ENCODE assay signal across 10 mouse cellular contexts in genomic region chr1:136343727-136344126, GRCm38 (mm10). TPM values are rescaled to one million over a fixed set of nuclear protein-coding genes. Genes with fewer than 3 reads are reported as not detected.
A peak's percentile ranks its signal among the peaks of the same experiment; 100 is the strongest.
DNase-seq lines count a peak whose midpoint lies in the region; ATAC-seq and TF ChIP-seq lines count a peak whose summit lies in the region.
"Had no signal": no experiment of that assay in that cellular context is flagged by ENCODE, and none has a peak within 500 bp of the region (broad histone marks: within the 10 kb centered on the region; RNA-seq: fewer than 3 reads in every experiment).

No protein-coding gene starts in this region.

- H3K9me3 ChIP-seq in liver, embryonic 14.5 days (ENCODE audit: control insufficient read depth, low read length): no peaks in the 10 kb centered on the region

- peak overlapping the region; percentile 99 for H3K4me2 ChIP-seq in liver, embryonic 14.5 days (ENCODE audit: low read depth)

- no peaks in the 10 kb centered on the region for H3K27me3 ChIP-seq in testis, adult 2 months (ENCODE audit: control insufficient read depth, insufficient read depth, low read length)
- no peaks in the 10 kb centered on the region for H3K27me3 ChIP-seq in liver, embryonic 14.5 days (ENCODE audit: control insufficient read depth, insufficient read depth, low read length)

- ATAC-seq in liver, embryonic 14.5 days (ENCODE audit: insufficient read depth): no peak
- no peak for ATAC-seq in frontal cortex, adult (ENCODE audit: low TSS enrichment)

- H3K36me3 ChIP-seq in testis, adult 2 months (ENCODE audit: control insufficient read depth, insufficient read depth, low read length): no peaks in the 10 kb centered on the region
- H3K36me3 ChIP-seq in liver, embryonic 14.5 days (replicated peaks; ENCODE audit: control insufficient read depth, insufficient read depth, low read depth): peaks cover 21% of the 10 kb centered on the region

- no peak for TF ChIP-seq EP300 in liver, embryonic 14.5 days (IDR thresholded peaks at IDR 0.05; ENCODE audit: low read depth)

- H3K27ac ChIP-seq in testis, adult 2 months (ENCODE audit: control insufficient read depth, insufficient read depth, low read depth, low read length): no peak overlapping the region
- peak overlapping the region; percentile 49 for H3K27ac ChIP-seq in liver, embryonic 14.5 days

- peak overlapping the region; percentile 75 for H3K9ac ChIP-seq in liver, embryonic 14.5 days (replicated peaks)

- WGBS in liver, embryonic 14.5 days (ENCODE audit: insufficient replicate concordance): 36% methylated on average over 7 of the region's 7 CpGs

- TF ChIP-seq POLR2A in testis, adult 2 months (IDR thresholded peaks at IDR 0.05; ENCODE audit: control insufficient read depth, low read depth, low read length): no peak

- peak overlapping the region; percentile 71 for H3K4me3 ChIP-seq in testis, adult 2 months (ENCODE audit: control insufficient read depth, low read depth, low read length)
- H3K4me3 ChIP-seq in liver, embryonic 14.5 days (ENCODE audit: insufficient read depth in 1 of 2, low read depth in 2 of 2, low read length in 2 of 2): peak overlapping the region; percentile 85 to 97

- TF ChIP-seq CTCF in testis, adult 2 months (IDR thresholded peaks at IDR 0.05; ENCODE audit: control insufficient read depth, insufficient read depth, insufficient replicate concordance, low read depth, low read length): no peak
- TF ChIP-seq CTCF in liver, embryonic 14.5 days (IDR thresholded peaks at IDR 0.05; ENCODE audit: low read depth): no peak

- peaks cover 2% of the 10 kb centered on the region for H3K4me1 ChIP-seq in testis, adult 2 months (ENCODE audit: control insufficient read depth, insufficient read depth, low read length)
- H3K4me1 ChIP-seq in liver, embryonic 14.5 days (replicated peaks; ENCODE audit: control insufficient read depth in 2 of 2, insufficient read depth in 2 of 2, low read length in 1 of 2): peaks cover 26 to 32% of the 10 kb centered on the region in 2 experiments

- DNase-seq in embryo, embryonic 10 days (ENCODE audit: low spot score): peak; percentile 40
- no peak for DNase-seq in embryo, embryonic 9.5 days (ENCODE audit: extremely low spot score)
- no peak for DNase-seq in testis, postnatal 10 days (ENCODE audit: low spot score)
- no peak for DNase-seq in liver, embryonic 14.5 days (ENCODE audit: low read depth in 3 of 3, low spot score in 3 of 3)
- DNase-seq in retina, embryonic 14.5 days (ENCODE audit: low spot score): no peak
- DNase-seq in right cerebral cortex, postnatal 25 days: no peak
- DNase-seq: adrenal gland, postnatal 14 days; thymus, postnatal 36 days had no signal

RNA-seq across cellular contexts. Expression of gene Camsap2, which starts 2.2 kb away (rescaled TPM):
- polyA plus RNA-seq in testis, adult 2 months (2012; rRNA removed): 10.4 and 11.8 TPM in 2 replicates
- 6.4 and 8.8 TPM in 2 replicates for polyA plus RNA-seq in liver, embryonic 14.5 days (2012; rRNA removed)
- 10.3 and 11.7 TPM in 2 replicates for polyA plus RNA-seq in liver, embryonic 14.5 days (2014; fragmentation: Nextera tagmentation; extraction: Ambion mirVana)
